Mouse (Mus musculus) lung, embryonic 16.5 days (tissue): ENCODE results near the gene Wdr95. TPM values are rescaled to one million over a fixed set of nuclear protein-coding genes. Genes with fewer than 3 reads are reported as not detected.

ENCODE experiments used
- ATAC-seq: fragments of 200-750 bp; cut with Nextera tagmentation; 2 replicates; pipeline ENCODE4 v1.8.0; 2017; ENCODE audit warnings: low read depth, mild to moderate bottlenecking, moderate library complexity
- H3K27ac ChIP-seq: fragments of 300-500 bp; sonication (generic); 2 replicates; pipeline ENCODE4 v1.5.1; 2014; ENCODE audit warnings: mild to moderate bottlenecking, control low read depth, low read length
- H3K27me3 ChIP-seq: fragments of 300-500 bp; sonication (generic); 2 replicates; pipeline ENCODE4 v1.6.1; 2014; ENCODE audit warnings: low read depth, low read length, mixed read lengths; ENCODE audit not compliant: control insufficient read depth, insufficient read depth
- H3K36me3 ChIP-seq: fragments of 300-500 bp; sonication (generic); 2 replicates; pipeline ENCODE4 v1.6.1; 2014; ENCODE audit warnings: low read length; ENCODE audit not compliant: control insufficient read depth, insufficient read depth
- H3K4me1 ChIP-seq: fragments of 300-500 bp; sonication (generic); replicated peaks from 2 replicates; pipeline ENCODE4 v1.6.1; 2014; ENCODE audit warnings: low read length, mixed read lengths; ENCODE audit not compliant: control insufficient read depth, insufficient read depth
- H3K4me2 ChIP-seq: fragments of 300-500 bp; sonication (generic); 2 replicates; pipeline ENCODE4 v1.6.1; 2014; ENCODE audit warnings: low read depth, low read length, control low read depth
- H3K4me3 ChIP-seq: fragments of 300-500 bp; sonication (generic); 2 replicates; pipeline ENCODE4 v1.5.1; 2014; ENCODE audit warnings: mild to moderate bottlenecking, low read length, control low read depth
- H3K9ac ChIP-seq: fragments of 300-500 bp; sonication (generic); 2 replicates; pipeline ENCODE4 v1.6.1; 2014; ENCODE audit warnings: low read length, control low read depth
- H3K9me3 ChIP-seq: fragments of 300-500 bp; sonication (generic); 2 replicates; pipeline ENCODE4 v1.6.1; 2016; ENCODE audit warnings: low read length; ENCODE audit not compliant: control insufficient read depth
- WGBS: fragments of 180-500 bp; shearing (Covaris S2); extraction: QIAGEN DNeasy Blood & Tissue Kit; methylation state at CpG from one replicate; pipeline ENCODE4 v1.1.7; 2014; 5-methylcytosine and 5-hydroxymethylcytosine counted together
- polyA plus RNA-seq: library from polyadenylated mRNA; unstranded; fragments of >200 nt; fragmentation: Nextera tagmentation; extraction: Ambion mirVana; gene quantifications from 2 replicates; pipeline ENCODE4 v1.2.1, GENCODE M21; 2015

Wdr95 gene
- polyA plus RNA-seq, 1 experiment from 2014 or later = 0.19 TPM

- Histone ChIP-seq H3K4me2 (no peak overlapping the region), H3K36me3 (no peaks in the 10 kb centered on the region), H3K9ac (no peak overlapping the region), H3K4me3 (no peak overlapping the region), H3K9me3 (no peaks in the 10 kb centered on the region), H3K4me1 (no peaks in the 10 kb centered on the region), H3K27me3 (no peaks in the 10 kb centered on the region), H3K27ac (no peak overlapping the region)
- WGBS = 91% methylated on average over 3 of the region's 3 CpGs
- ATAC-seq = no peak
Observed at GRCm38 (mm10) chr5:149601996-149602395, 73.5 kb downstream of the Wdr95 start.

- no peaks in the 10 kb centered on the region for H3K36me3 ChIP-seq
- no peaks in the 10 kb centered on the region for H3K27me3 ChIP-seq
- WGBS = 71% methylated on average over 3 of the region's 3 CpGs
- no peak overlapping the region for H3K4me2 ChIP-seq
- no peaks in the 10 kb centered on the region for H3K4me1 ChIP-seq
- no peaks in the 10 kb centered on the region for H3K9me3 ChIP-seq
- H3K27ac ChIP-seq = no peak overlapping the region
- no peak overlapping the region for H3K9ac ChIP-seq
- ATAC-seq = no peak
- no peak overlapping the region for H3K4me3 ChIP-seq
Observed at GRCm38 (mm10) chr5:149603241-149603640, 74.8 kb downstream of the Wdr95 start.

GRCm38 (mm10) chr5:149607083-149607720 is 78.7 kb downstream of the Wdr95 start:
- H3K4me1 ChIP-seq = no peaks in the 10 kb centered on the region
- no peak overlapping the region for H3K4me2 ChIP-seq
- no peak for ATAC-seq
- H3K9me3 ChIP-seq = no peaks in the 10 kb centered on the region
- H3K9ac ChIP-seq = no peak overlapping the region
- H3K36me3 ChIP-seq = no peaks in the 10 kb centered on the region
- H3K27ac ChIP-seq = no peak overlapping the region
- 73% methylated on average over 8 of the region's 8 CpGs for WGBS
- no peak overlapping the region for H3K4me3 ChIP-seq
- H3K27me3 ChIP-seq = no peaks in the 10 kb centered on the region

GRCm38 (mm10) chr5:149611476-149612164 is 83.1 kb downstream of the Wdr95 start:
- no peak overlapping the region for H3K9ac ChIP-seq
- peaks cover 7% of the 10 kb centered on the region for H3K36me3 ChIP-seq
- WGBS = 58% methylated on average over 16 of the region's 16 CpGs
- ATAC-seq = no peak
- no peaks in the 10 kb centered on the region for H3K4me1 ChIP-seq
- no peak overlapping the region for H3K4me2 ChIP-seq
- no peak overlapping the region for H3K27ac ChIP-seq
- H3K4me3 ChIP-seq = no peak overlapping the region
- H3K9me3 ChIP-seq = no peaks in the 10 kb centered on the region
- H3K27me3 ChIP-seq = no peaks in the 10 kb centered on the region

GRCm38 (mm10) chr5:149612165-149612518 is 83.7 kb downstream of the Wdr95 start:
- Histone ChIP-seq H3K9me3 (no peaks in the 10 kb centered on the region), H3K36me3 (peaks cover 12% of the 10 kb centered on the region), H3K4me1 (no peaks in the 10 kb centered on the region), H3K27ac (no peak overlapping the region), H3K4me3 (no peak overlapping the region), H3K4me2 (no peak overlapping the region), H3K27me3 (no peaks in the 10 kb centered on the region), H3K9ac (no peak overlapping the region)
- ATAC-seq = no peak
- 78% methylated on average over 3 of the region's 3 CpGs for WGBS

- WGBS = 55% methylated on average over 10 of the region's 10 CpGs
- Histone ChIP-seq H3K27me3 (no peaks in the 10 kb centered on the region), H3K9ac (no peak overlapping the region), H3K36me3 (peaks cover 15% of the 10 kb centered on the region), H3K4me1 (no peaks in the 10 kb centered on the region), H3K9me3 (no peaks in the 10 kb centered on the region), H3K4me3 (no peak overlapping the region), H3K4me2 (no peak overlapping the region), H3K27ac (no peak overlapping the region)
- no peak; the same call in 1 of the 2 replicates for ATAC-seq
Observed at GRCm38 (mm10) chr5:149612740-149613139, 84.3 kb downstream of the Wdr95 start.

- H3K27me3 ChIP-seq = no peaks in the 10 kb centered on the region
- no peak overlapping the region for H3K4me2 ChIP-seq
- no peaks in the 10 kb centered on the region; the same call in 1 of the 2 replicates for H3K4me1 ChIP-seq
- ATAC-seq = no peak
- H3K9ac ChIP-seq = no peak overlapping the region
- 56% methylated on average over 1 of the region's 1 CpGs for WGBS
- no peaks in the 10 kb centered on the region for H3K9me3 ChIP-seq
- H3K36me3 ChIP-seq = peaks cover 38% of the 10 kb centered on the region
- H3K27ac ChIP-seq = no peak overlapping the region
- no peak overlapping the region for H3K4me3 ChIP-seq
Observed at GRCm38 (mm10) chr5:149616138-149616537, 87.7 kb downstream of the Wdr95 start.

- 90% methylated on average over 10 of the region's 10 CpGs for WGBS
- Histone ChIP-seq H3K27ac (no peak overlapping the region), H3K36me3 (peaks cover 42% of the 10 kb centered on the region), H3K4me1 (peaks cover 2% of the 10 kb centered on the region; the same call in 1 of the 2 replicates), H3K9ac (no peak overlapping the region), H3K4me2 (no peak overlapping the region), H3K4me3 (no peak overlapping the region), H3K27me3 (no peaks in the 10 kb centered on the region), H3K9me3 (no peaks in the 10 kb centered on the region)
- ATAC-seq = no peak
Observed at GRCm38 (mm10) chr5:149616817-149617216, 88.3 kb downstream of the Wdr95 start.

GRCm38 (mm10) chr5:149617776-149618425 is 89.4 kb downstream of the Wdr95 start:
- Histone ChIP-seq H3K9ac (no peak overlapping the region), H3K4me3 (no peak overlapping the region), H3K36me3 (peaks cover 42% of the 10 kb centered on the region), H3K4me2 (no peak overlapping the region), H3K9me3 (no peaks in the 10 kb centered on the region), H3K27ac (no peak overlapping the region), H3K4me1 (peaks cover 8% of the 10 kb centered on the region; the same call in 1 of the 2 replicates), H3K27me3 (no peaks in the 10 kb centered on the region)
- 85% methylated on average over 6 of the region's 6 CpGs for WGBS
- ATAC-seq = no peak
